Mouse (Mus musculus): Measurements from ENCODE around the gene Olfm2.
"Not testable (repeated sequence)": the region's sequence is repeated elsewhere in the genome, so short reads cannot be mapped to it uniquely, and the experiment has no call there.

The Olfm2 gene

GRCm38 (mm10) chr9:20696107-20696712, 49.9 kb downstream of the Olfm2 start:
- DNase-seq, result no peak

GRCm38 (mm10) chr9:20694721-20695235, 51.4 kb downstream of the Olfm2 start:
- DNase-seq, result peak; percentile 17 to 31

GRCm38 (mm10) chr9:20692863-20693262, 53.3 kb downstream of the Olfm2 start:
- DNase-seq, result no peak

GRCm38 (mm10) chr9:20690449-20690848, 55.7 kb downstream of the Olfm2 start:
- not testable (repeated sequence) for DNase-seq

- DNase-seq, result no peak
These were observed 56.2 kb downstream of the Olfm2 start for GRCm38 (mm10) chr9:20689913-20690312.

GRCm38 (mm10) chr9:20689403-20689802, 56.7 kb downstream of the Olfm2 start:
- DNase-seq, result no peak

- peak in 1 of 2 experiments; percentile 29 for DNase-seq
These were observed 60.9 kb downstream of the Olfm2 start for GRCm38 (mm10) chr9:20685081-20685861.

GRCm38 (mm10) chr9:20682389-20682722, 63.8 kb downstream of the Olfm2 start:
- no peak for DNase-seq

GRCm38 (mm10) chr9:20681546-20682388, 64.4 kb downstream of the Olfm2 start:
- DNase-seq, result no peak

- no peak for DNase-seq
These were observed 65.7 kb downstream of the Olfm2 start for GRCm38 (mm10) chr9:20680378-20680958.

- no peak for DNase-seq
These were observed 68.3 kb downstream of the Olfm2 start for GRCm38 (mm10) chr9:20677892-20678291.

- no peak for DNase-seq
These were observed 74.1 kb downstream of the Olfm2 start for GRCm38 (mm10) chr9:20672047-20672446.

- no peak for DNase-seq
These were observed 78.1 kb downstream of the Olfm2 start for GRCm38 (mm10) chr9:20668065-20668464.

GRCm38 (mm10) chr9:20666510-20667034, 79.6 kb downstream of the Olfm2 start:
- no peak for DNase-seq

GRCm38 (mm10) chr9:20665925-20666324, 80.2 kb downstream of the Olfm2 start:
- no peak for DNase-seq

- no peak for DNase-seq
These were observed 81.0 kb downstream of the Olfm2 start for GRCm38 (mm10) chr9:20664982-20665637.

- DNase-seq, result no peak
These were observed 81.8 kb downstream of the Olfm2 start for GRCm38 (mm10) chr9:20664366-20664765.

GRCm38 (mm10) chr9:20663956-20664355, 82.2 kb downstream of the Olfm2 start:
- no peak for DNase-seq

- DNase-seq, result no peak
These were observed 83.3 kb downstream of the Olfm2 start for GRCm38 (mm10) chr9:20662874-20663273.

GRCm38 (mm10) chr9:20662325-20662724, 83.8 kb downstream of the Olfm2 start:
- peak; percentile 83 to 91 for DNase-seq

- DNase-seq, result peak; percentile 53 to 68
These were observed 88.6 kb downstream of the Olfm2 start for GRCm38 (mm10) chr9:20657546-20657945.

GRCm38 (mm10) chr9:20653859-20654258, 92.3 kb downstream of the Olfm2 start:
- DNase-seq, result no peak
